Mouse (Mus musculus) neural tube, embryonic 13.5 days (tissue): Measurements from ENCODE around the gene Ncoa5. TPM values are rescaled to one million over a fixed set of nuclear protein-coding genes. Genes with fewer than 3 reads are reported as not detected.
A peak's percentile ranks its signal among the peaks of the same experiment; 100 is the strongest.

Experiments used
- ATAC-seq: fragments of 200-750 bp; cut with Nextera tagmentation; 2 replicates; pipeline ENCODE4 v1.8.0; 2017; ENCODE audit warnings: low read depth, mild to moderate bottlenecking, moderate TSS enrichment, moderate library complexity
- H3K27ac ChIP-seq: fragments of 300-500 bp; sonication (generic); replicated peaks from 2 replicates; pipeline ENCODE4 v1.5.1; 2015; ENCODE audit warnings: moderate library complexity, mild to moderate bottlenecking, inconsistent platforms
- H3K27me3 ChIP-seq: fragments of 300-500 bp; sonication (generic); 2 replicates; pipeline ENCODE4 v1.6.1; 2015; ENCODE audit warnings: mild to moderate bottlenecking, inconsistent platforms
- H3K36me3 ChIP-seq: fragments of 300-500 bp; sonication (generic); 2 replicates; pipeline ENCODE4 v1.6.1; 2015; ENCODE audit warnings: mild to moderate bottlenecking, inconsistent platforms
- H3K4me1 ChIP-seq: fragments of 300-500 bp; sonication (generic); replicated peaks from 2 replicates; pipeline ENCODE4 v1.6.1; 2015; ENCODE audit warnings: inconsistent platforms
- H3K4me2 ChIP-seq: fragments of 300-500 bp; sonication (generic); 2 replicates; pipeline ENCODE4 v1.6.1; 2015; ENCODE audit warnings: inconsistent platforms, mild to moderate bottlenecking, moderate library complexity
- H3K4me3 ChIP-seq: fragments of 300-500 bp; sonication (generic); 2 replicates; pipeline ENCODE4 v1.5.1; 2015; ENCODE audit warnings: mild to moderate bottlenecking, inconsistent platforms
- H3K9ac ChIP-seq: fragments of 300-500 bp; sonication (generic); 2 replicates; pipeline ENCODE4 v1.6.1; 2015; ENCODE audit warnings: moderate library complexity, mild to moderate bottlenecking, inconsistent platforms
- H3K9me3 ChIP-seq: fragments of 300-500 bp; sonication (generic); 2 replicates; pipeline ENCODE4 v1.6.1; 2016; ENCODE audit warnings: inconsistent platforms
- WGBS: fragments of 180-500 bp; shearing (Covaris S2); methylation state at CpG from one replicate; pipeline ENCODE4 v1.1.7; 2015; 5-methylcytosine and 5-hydroxymethylcytosine counted together
- polyA plus RNA-seq: library from polyadenylated mRNA; unstranded; fragments of >200 nt; fragmentation: Nextera tagmentation; extraction: Ambion mirVana; gene quantifications from 2 replicates; pipeline ENCODE4 v1.2.1, GENCODE M21; 2015

Gene Ncoa5
- polyA plus RNA-seq, 1 experiment from 2014 or later: 97.3 TPM

DNA sequence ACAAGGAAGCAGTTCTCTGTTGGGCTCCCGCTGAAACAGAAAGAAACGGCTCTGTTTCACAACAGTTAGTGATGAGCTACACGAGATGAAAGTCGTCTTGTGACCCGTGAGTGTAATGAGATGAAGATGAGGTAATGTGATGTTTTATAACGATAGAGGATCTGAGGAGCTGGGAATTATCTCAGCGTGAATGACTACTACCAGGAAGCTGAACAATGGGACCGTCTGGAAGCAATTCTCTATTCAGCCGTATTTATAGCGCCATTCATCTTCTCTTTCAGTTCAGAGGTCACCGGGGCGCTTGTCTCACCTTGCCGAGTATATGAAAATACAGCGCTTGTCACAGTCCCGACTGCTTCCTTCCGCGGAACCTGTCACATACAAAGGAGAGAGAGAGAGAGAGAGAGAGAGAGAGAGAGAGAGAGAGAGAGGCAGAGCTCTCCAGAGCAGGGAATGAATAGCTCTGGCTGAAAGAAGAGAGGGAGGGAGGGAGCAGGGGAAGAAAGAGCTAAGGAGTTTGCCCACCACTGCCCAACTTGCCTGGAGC, 8.5 kb upstream of the Ncoa5 start:
- Histone ChIP-seq H3K4me1 (peaks cover 18% of the 10 kb centered on the region), H3K27ac (peak overlapping the region; percentile 84), H3K9ac (peak overlapping the region; percentile 45), H3K36me3 (no peaks in the 10 kb centered on the region), H3K4me3 (peak overlapping the region; percentile 17), H3K4me2 (peak overlapping the region; percentile 49), H3K9me3 (no peaks in the 10 kb centered on the region), H3K27me3 (no peaks in the 10 kb centered on the region)
- under 1% methylated on average over 17 of the region's 17 CpGs for WGBS
- ATAC-seq: peak; percentile 71

DNA sequence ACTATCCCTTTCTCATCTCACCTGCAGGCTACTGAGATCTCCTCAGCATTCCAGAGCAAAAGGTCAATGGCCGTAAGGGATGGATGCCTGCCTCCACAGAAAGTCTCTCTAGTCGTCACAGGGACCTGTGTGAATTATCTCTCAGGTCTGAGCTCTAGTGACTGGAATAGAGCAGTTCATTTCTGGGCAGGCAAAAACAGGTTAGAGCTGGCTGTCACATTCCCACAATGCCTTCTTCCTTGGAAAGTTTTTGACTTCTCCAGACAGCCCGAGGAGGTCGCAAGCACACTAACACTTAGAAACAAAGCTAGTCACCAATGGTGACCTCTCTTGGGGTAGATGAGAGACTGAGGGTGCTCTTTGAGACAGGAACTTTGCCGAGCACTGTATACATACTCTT, 7.5 kb upstream of the Ncoa5 start:
- H3K4me1 ChIP-seq: peaks cover 18% of the 10 kb centered on the region
- no peaks in the 10 kb centered on the region for H3K36me3 ChIP-seq
- ATAC-seq: no peak
- no peak overlapping the region for H3K27ac ChIP-seq
- H3K4me2 ChIP-seq: no peak overlapping the region
- H3K9ac ChIP-seq: no peak overlapping the region
- H3K4me3 ChIP-seq: no peak overlapping the region
- no peaks in the 10 kb centered on the region for H3K27me3 ChIP-seq
- no peaks in the 10 kb centered on the region for H3K9me3 ChIP-seq
- 78% methylated on average over 5 of the region's 5 CpGs for WGBS

DNA sequence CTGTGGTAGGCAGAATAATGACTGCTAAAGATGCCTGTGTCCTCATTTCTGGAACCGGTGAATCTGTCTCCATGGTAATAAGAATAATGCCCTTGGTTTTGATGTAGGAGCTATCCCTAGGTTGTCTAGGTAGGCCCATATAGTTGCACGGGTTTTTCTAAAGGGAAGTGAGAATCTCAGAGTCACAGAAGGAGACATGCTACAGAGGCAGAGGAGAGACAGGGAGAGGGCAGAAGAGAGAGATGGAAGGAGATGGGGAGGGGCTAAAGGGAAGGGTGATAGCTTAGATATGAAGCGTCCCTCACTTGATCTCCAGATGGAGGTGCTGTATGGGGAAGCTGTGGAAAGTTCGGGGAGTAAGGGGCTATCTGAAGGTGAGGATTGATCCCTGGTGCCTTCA, 2.7 kb upstream of the Ncoa5 start:
- H3K4me3 ChIP-seq: no peak overlapping the region
- H3K4me2 ChIP-seq: no peak overlapping the region
- no peak overlapping the region for H3K9ac ChIP-seq
- no peaks in the 10 kb centered on the region for H3K27me3 ChIP-seq
- no peaks in the 10 kb centered on the region for H3K36me3 ChIP-seq
- H3K4me1 ChIP-seq: peaks cover 22% of the 10 kb centered on the region
- 65% methylated on average over 4 of the region's 4 CpGs for WGBS
- ATAC-seq: no peak
- H3K9me3 ChIP-seq: no peaks in the 10 kb centered on the region
- H3K27ac ChIP-seq: no peak overlapping the region

DNA sequence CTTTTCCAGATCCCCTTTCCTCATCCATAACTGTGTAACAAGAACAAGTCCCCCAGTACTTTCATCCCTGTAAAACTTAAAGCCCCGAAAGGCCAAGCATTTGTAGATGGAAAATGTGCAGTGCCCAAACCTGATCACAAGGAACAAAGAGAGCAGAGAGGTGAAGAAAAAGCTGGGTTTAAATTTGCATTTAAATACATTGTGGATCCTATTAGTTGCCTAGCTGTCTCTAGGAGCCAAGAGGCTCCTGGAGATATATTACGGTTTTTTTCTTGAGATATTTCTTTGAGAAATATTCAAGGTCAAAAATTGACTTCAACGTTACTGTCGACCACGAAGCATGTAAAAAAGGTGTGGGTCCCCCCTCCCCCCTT, 378 bp upstream of the Ncoa5 start:
- Histone ChIP-seq H3K27me3 (no peaks in the 10 kb centered on the region), H3K4me2 (peak overlapping the region; percentile 95), H3K36me3 (no peaks in the 10 kb centered on the region), H3K9me3 (no peaks in the 10 kb centered on the region), H3K4me1 (peaks cover 36% of the 10 kb centered on the region), H3K27ac (peak overlapping the region; percentile 93), H3K4me3 (peak overlapping the region; percentile 97; the same call in 1 of the 2 replicates), H3K9ac (no peak overlapping the region)
- WGBS: 10% methylated on average over 5 of the region's 5 CpGs
- peak; percentile 37; the same call in 1 of the 2 replicates for ATAC-seq

DNA sequence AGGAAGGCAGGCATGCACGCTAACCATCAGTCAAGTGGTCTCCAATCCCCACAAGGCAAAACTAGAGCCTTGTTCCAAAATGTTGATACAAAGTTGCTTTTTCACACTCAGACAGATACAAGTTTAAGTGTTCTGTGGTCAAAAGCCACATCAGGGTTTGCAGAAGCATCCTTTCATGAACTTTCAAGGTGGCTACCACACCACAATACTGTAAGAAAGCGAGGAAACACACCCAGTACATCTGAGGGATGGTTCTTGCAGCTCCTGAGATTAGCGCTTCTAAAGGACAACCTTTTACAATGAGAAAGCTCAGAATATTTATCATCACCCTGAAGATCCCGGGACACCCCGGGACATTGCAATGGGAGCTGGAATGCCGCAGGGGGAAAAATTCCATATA, 1.4 kb downstream of the Ncoa5 start:
- peak overlapping the region; percentile 95 for H3K4me2 ChIP-seq
- peaks cover 36% of the 10 kb centered on the region for H3K4me1 ChIP-seq
- H3K27me3 ChIP-seq: no peaks in the 10 kb centered on the region
- peak overlapping the region; percentile 98 for H3K9ac ChIP-seq
- ATAC-seq: no peak
- no peaks in the 10 kb centered on the region for H3K9me3 ChIP-seq
- WGBS: 35% methylated on average over 6 of the region's 6 CpGs
- no peaks in the 10 kb centered on the region for H3K36me3 ChIP-seq
- H3K4me3 ChIP-seq: peak overlapping the region; percentile 97
- H3K27ac ChIP-seq: 0 out of 2 replicates have a peak overlapping the region, but pooled peaks have one; percentile 93

DNA sequence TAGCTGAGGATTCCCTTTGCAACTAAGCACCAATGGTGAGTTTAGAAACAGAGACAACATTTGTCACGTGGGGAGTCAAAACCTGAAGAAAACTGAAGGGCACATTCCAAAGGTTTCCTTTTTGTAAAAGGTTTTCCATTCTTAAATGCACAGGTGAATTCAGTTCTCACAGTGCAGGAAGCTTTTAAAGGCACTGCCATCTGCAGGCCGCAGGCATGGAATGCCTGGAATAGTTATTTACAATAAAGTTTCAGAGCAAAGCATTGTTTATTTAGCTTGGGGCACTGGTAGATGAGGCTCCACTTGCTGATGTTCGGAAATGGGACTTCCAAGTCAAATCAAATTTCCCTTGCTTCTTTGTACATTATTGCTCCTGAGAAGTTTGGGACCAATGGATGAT, 2.1 kb downstream of the Ncoa5 start:
- peak overlapping the region; percentile 95 for H3K4me2 ChIP-seq
- WGBS: 48% methylated on average over 3 of the region's 3 CpGs
- no peaks in the 10 kb centered on the region for H3K9me3 ChIP-seq
- no peak for ATAC-seq
- no peak overlapping the region for H3K27ac ChIP-seq
- H3K9ac ChIP-seq: 0 out of 2 replicates have a peak overlapping the region, but pooled peaks have one; percentile 98
- H3K36me3 ChIP-seq: no peaks in the 10 kb centered on the region
- H3K4me3 ChIP-seq: peak overlapping the region; percentile 97
- H3K4me1 ChIP-seq: peaks cover 36% of the 10 kb centered on the region
- H3K27me3 ChIP-seq: no peaks in the 10 kb centered on the region

DNA sequence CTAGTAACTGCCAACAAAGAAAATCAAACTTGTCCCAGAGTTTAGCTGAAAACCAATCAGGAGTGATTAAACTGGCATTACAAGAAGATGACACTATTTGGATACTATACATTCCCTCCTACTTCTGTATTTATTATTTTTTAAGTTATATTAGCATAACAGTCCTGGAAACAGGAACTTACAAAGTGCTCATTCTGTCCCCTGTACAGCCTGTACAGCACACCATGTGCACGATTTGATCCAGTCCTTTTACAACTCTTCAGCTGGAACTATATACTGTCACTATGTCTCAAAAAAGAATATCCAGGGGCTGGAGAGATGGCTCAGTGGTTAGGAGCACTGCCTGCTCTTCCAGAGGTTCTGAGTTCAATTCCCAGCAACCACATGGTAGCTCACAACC, 7.5 kb downstream of the Ncoa5 start:
- H3K36me3 ChIP-seq: peaks cover 9% of the 10 kb centered on the region
- peaks cover 21% of the 10 kb centered on the region for H3K4me1 ChIP-seq
- no peak overlapping the region for H3K27ac ChIP-seq
- WGBS: 73% methylated on average over 1 of the region's 1 CpGs
- no peak overlapping the region for H3K4me2 ChIP-seq
- no peaks in the 10 kb centered on the region for H3K9me3 ChIP-seq
- no peak for ATAC-seq
- H3K27me3 ChIP-seq: no peaks in the 10 kb centered on the region
- H3K4me3 ChIP-seq: no peak overlapping the region
- no peak overlapping the region for H3K9ac ChIP-seq

DNA sequence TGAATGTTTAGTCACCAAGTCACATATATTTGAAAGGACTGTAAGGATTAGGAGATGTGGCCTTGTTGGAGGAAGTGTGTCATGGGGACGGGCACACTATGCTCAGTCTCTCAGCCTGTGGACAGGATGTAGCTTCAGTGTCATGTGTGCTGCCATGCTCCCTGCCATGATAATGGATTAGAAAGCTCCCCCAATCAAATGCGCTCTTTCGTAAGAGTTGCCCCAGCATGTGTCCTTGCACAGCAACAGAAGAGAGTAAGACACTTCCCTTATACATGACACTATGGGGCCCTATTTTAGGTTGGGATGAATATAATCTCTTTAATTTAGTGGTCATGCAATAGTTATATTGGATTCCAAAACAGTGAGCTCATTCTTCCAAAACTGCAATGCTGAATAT, 14.2 kb downstream of the Ncoa5 start:
- Histone ChIP-seq H3K4me1 (peaks cover 9% of the 10 kb centered on the region; the same call in 1 of the 2 replicates), H3K9ac (no peak overlapping the region), H3K27ac (no peak overlapping the region), H3K4me3 (no peak overlapping the region), H3K4me2 (no peak overlapping the region), H3K27me3 (no peaks in the 10 kb centered on the region), H3K36me3 (peaks cover 47% of the 10 kb centered on the region), H3K9me3 (no peaks in the 10 kb centered on the region)
- no peak for ATAC-seq
- 77% methylated on average over 3 of the region's 3 CpGs for WGBS

DNA sequence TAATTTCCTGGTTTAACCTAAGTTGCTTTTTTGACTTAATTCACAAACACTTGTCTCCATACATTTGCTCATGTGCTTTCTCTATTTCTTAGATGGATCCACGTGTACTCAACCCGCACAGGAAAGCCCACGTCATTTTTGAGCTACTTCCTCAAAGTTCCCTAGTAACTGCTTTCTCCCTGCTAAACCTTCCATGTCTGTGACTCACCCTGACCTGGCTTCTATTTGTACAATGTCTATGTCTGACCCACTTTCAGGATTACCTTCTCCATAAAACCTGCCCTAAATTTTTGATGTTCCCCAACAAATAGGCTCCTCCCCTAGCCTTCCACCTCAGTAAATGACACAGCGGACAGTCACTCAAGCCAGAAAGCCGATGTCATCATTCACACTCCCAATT, 19.7 kb downstream of the Ncoa5 start:
- H3K9ac ChIP-seq: no peak overlapping the region
- no peaks in the 10 kb centered on the region for H3K27me3 ChIP-seq
- no peaks in the 10 kb centered on the region for H3K9me3 ChIP-seq
- H3K4me3 ChIP-seq: no peak overlapping the region
- WGBS: 96% methylated on average over 5 of the region's 5 CpGs
- peaks cover 56% of the 10 kb centered on the region for H3K36me3 ChIP-seq
- peaks cover 3% of the 10 kb centered on the region; the same call in 1 of the 2 replicates for H3K4me1 ChIP-seq
- H3K27ac ChIP-seq: no peak overlapping the region
- no peak overlapping the region for H3K4me2 ChIP-seq
- no peak for ATAC-seq

DNA sequence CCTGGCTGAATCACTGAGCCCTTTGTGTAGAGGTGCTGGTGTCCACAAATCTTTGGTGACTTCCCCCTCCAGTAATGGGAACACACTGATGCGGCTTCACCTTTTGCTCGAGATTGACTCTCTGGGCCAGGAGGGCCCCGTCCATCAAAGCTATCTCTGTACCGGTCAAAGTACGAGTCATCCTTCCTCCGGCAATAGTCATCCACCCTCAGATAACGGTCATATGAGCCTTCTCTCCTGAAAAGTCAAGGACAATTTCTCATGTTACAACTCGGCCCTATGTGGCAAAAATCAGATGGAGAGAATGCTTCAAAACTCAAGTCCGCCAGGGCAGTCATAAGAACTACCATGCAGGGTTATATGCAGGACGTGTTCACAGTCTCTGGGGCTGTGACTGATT, 24.3 kb downstream of the Ncoa5 start:
- Histone ChIP-seq H3K4me1 (no peaks in the 10 kb centered on the region), H3K4me2 (no peak overlapping the region), H3K27me3 (no peaks in the 10 kb centered on the region), H3K9me3 (no peaks in the 10 kb centered on the region), H3K27ac (no peak overlapping the region), H3K9ac (no peak overlapping the region), H3K36me3 (peaks cover 77% of the 10 kb centered on the region), H3K4me3 (no peak overlapping the region)
- 89% methylated on average over 10 of the region's 10 CpGs for WGBS
- no peak for ATAC-seq

DNA sequence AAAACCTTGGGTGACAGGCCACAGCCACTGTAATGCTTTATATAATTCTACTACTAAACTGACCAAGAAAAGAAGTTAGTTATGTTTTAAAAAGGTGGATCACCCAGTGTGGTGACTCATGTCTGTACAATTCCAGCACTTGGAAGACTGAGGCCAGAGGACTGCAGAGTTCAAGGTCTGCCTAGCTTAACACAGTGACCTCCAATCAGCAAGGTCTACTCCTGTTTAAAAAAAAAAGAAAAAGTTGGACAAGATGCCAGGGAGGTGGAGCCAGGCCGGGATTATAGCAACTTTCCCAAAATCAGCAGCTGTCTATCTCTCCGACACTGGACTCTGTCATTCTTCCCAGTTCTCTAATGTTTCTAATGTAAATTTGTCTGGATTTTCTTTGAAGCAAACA, 25.1 kb downstream of the Ncoa5 start:
- Histone ChIP-seq H3K4me3 (no peak overlapping the region), H3K36me3 (peaks cover 84% of the 10 kb centered on the region), H3K9ac (no peak overlapping the region), H3K27ac (no peak overlapping the region), H3K9me3 (no peaks in the 10 kb centered on the region), H3K27me3 (no peaks in the 10 kb centered on the region), H3K4me1 (no peaks in the 10 kb centered on the region), H3K4me2 (no peak overlapping the region)
- 95% methylated on average over 2 of the region's 2 CpGs for WGBS
- no peak for ATAC-seq

DNA sequence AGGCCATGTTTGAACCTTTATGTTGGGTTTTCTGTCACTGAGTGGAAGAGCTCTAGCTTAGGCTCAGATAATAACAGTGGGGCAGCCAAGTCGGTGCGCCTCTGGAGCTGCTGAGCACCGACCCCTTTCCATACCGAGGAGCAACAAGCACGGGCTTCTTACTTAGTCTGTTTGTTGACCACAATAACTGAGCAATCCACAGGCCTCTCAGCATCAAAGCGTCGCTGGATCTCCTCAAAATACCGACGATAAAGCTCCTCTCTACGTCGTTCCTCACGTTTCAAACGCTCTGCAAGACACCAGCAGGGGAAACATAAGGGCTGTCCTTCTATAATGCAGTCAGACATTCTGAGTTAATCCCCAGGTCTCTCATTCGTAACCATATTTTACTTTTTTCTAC, 25.5 kb downstream of the Ncoa5 start:
- Histone ChIP-seq H3K4me3 (no peak overlapping the region), H3K4me1 (no peaks in the 10 kb centered on the region), H3K9ac (no peak overlapping the region), H3K27me3 (no peaks in the 10 kb centered on the region), H3K27ac (no peak overlapping the region), H3K4me2 (no peak overlapping the region), H3K36me3 (peaks cover 89% of the 10 kb centered on the region), H3K9me3 (no peaks in the 10 kb centered on the region)
- no peak for ATAC-seq
- 96% methylated on average over 14 of the region's 14 CpGs for WGBS

DNA sequence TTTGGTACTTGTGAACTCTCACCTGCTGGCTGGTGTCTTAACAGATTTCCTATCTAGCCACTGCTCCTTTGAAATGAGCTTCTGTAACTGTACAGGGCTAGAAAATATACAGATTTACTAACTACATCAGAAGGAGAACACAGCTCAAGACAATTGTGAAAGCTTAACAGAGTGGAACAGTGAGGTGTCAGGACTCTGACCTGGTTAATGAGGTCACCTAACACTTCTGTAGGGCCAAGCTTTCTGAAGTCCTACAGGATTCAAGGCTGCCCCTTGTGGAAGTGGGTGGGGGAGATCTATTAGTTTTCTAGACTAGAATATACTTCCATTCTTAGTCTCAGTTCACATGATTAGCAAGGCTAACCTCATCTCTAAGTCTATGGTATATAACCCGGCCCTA, 26.7 kb downstream of the Ncoa5 start:
- no peak overlapping the region for H3K4me3 ChIP-seq
- H3K36me3 ChIP-seq: peaks cover 100% of the 10 kb centered on the region
- no peaks in the 10 kb centered on the region for H3K4me1 ChIP-seq
- H3K27ac ChIP-seq: no peak overlapping the region
- no peak overlapping the region for H3K4me2 ChIP-seq
- ATAC-seq: no peak
- no peaks in the 10 kb centered on the region for H3K9me3 ChIP-seq
- WGBS: 95% methylated on average over 1 of the region's 1 CpGs
- no peak overlapping the region for H3K9ac ChIP-seq
- H3K27me3 ChIP-seq: no peaks in the 10 kb centered on the region
